Mouse (Mus musculus) thymus, adult 2 months (tissue): ENCODE data around the gene Ifi35.

Experiments
- CTCF ChIP-seq: fragments of 200-500 bp; IDR thresholded peaks from 2 replicates; pipeline ENCODE4 v1.5.1; 2012; ENCODE audit warnings: mild to moderate bottlenecking, control low read depth, low read length, moderate library complexity, borderline replicate concordance; ENCODE audit not compliant: control insufficient read depth, poor library complexity, insufficient read depth; ENCODE audit errors: extremely low read depth
- POLR2A ChIP-seq: fragments of 200-500 bp; IDR thresholded peaks from 2 replicates; pipeline ENCODE4 v1.6.1; 2012; ENCODE audit warnings: mild to moderate bottlenecking, low read length, control low read depth, moderate library complexity; ENCODE audit not compliant: control insufficient read depth, poor library complexity, insufficient read depth; ENCODE audit errors: extremely low read depth

DNA sequence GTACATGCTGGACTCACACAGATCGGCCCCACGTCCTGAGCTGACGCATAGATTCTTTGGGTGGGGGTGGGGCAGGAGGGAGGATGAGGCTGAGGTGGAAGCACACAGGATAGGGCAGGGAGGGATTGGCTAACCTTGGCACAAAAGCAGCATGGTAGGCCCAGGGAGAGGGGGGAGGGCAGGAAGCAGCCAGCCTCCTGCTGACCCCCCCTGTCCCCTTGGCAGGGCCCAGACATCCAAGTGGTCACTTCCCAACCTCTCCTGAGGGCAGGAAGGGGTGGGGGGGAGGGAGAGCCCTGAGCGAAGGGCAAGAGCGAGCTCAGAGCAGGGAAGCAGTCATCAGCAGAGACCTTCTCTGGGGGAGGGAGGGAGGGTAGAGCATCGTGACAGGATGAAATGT lies 11.5 kb downstream of the Ifi35 start:
- no peak for TF ChIP-seq CTCF
- TF ChIP-seq POLR2A, result no peak
